13 mouse cellular contexts compared by ENCODE assay signal in genomic region chr2:91934016-91934415, GRCm38 (mm10). TPM values are rescaled to one million over a fixed set of nuclear protein-coding genes. Genes with fewer than 3 reads are reported as not detected.
DNase-seq lines count a peak whose midpoint lies in the region; ATAC-seq and TF ChIP-seq lines count a peak whose summit lies in the region.
"Had no signal": no experiment of that assay in that cellular context is flagged by ENCODE, and none has a peak within 500 bp of the region (broad histone marks: within the 10 kb centered on the region; RNA-seq: fewer than 3 reads in every experiment).

No protein-coding gene starts in this region.

- 69% methylated on average over 8 of the region's 8 CpGs for WGBS in forebrain, embryonic 12.5 days
- 64% methylated on average over 8 of the region's 8 CpGs for WGBS in forebrain, postnatal 0 days
- WGBS in liver, embryonic 11.5 days, result 30% methylated on average over 8 of the region's 8 CpGs
- 49% methylated on average over 8 of the region's 8 CpGs for WGBS in liver, postnatal 0 days (ENCODE audit: insufficient replicate concordance)
- 56% methylated on average over 8 of the region's 8 CpGs for WGBS in embryonic facial prominence, embryonic 10.5 days
- WGBS in limb, embryonic 12.5 days, result 45% methylated on average over 8 of the region's 8 CpGs

- no peak overlapping the region for H3K4me2 ChIP-seq in forebrain, embryonic 12.5 days
- H3K4me2 ChIP-seq in forebrain, postnatal 0 days (ENCODE audit: low read depth), result no peak overlapping the region
- H3K4me2 ChIP-seq in liver, embryonic 11.5 days, result no peak overlapping the region
- H3K4me2 ChIP-seq in liver, postnatal 0 days (ENCODE audit: low read depth, low read length), result no peak overlapping the region
- H3K4me2 ChIP-seq in limb, embryonic 12.5 days, result 0 out of 2 replicates have a peak overlapping the region, but pooled peaks have one; percentile 23

- H3K36me3 ChIP-seq in forebrain, embryonic 12.5 days (replicated peaks), result peaks cover 51% of the 10 kb centered on the region
- peaks cover 43% of the 10 kb centered on the region for H3K36me3 ChIP-seq in forebrain, postnatal 0 days (ENCODE audit: insufficient read depth)
- H3K36me3 ChIP-seq in liver, embryonic 11.5 days (ENCODE audit: control insufficient read depth, insufficient read depth, low read length), result peaks cover 44% of the 10 kb centered on the region
- H3K36me3 ChIP-seq in liver, postnatal 0 days (replicated peaks; ENCODE audit: insufficient read depth, low read length), result peaks cover 56% of the 10 kb centered on the region
- peaks cover 72% of the 10 kb centered on the region for H3K36me3 ChIP-seq in embryonic facial prominence, embryonic 10.5 days (replicated peaks)
- peaks cover 59% of the 10 kb centered on the region for H3K36me3 ChIP-seq in limb, embryonic 12.5 days

- TF ChIP-seq EP300 in liver, postnatal 0 days (IDR thresholded peaks at IDR 0.05; ENCODE audit: low read depth), result no peak

- DNase-seq in forebrain, postnatal 0 days, result no peak
- no peak for DNase-seq in liver, embryonic 11.5 days (ENCODE audit: low spot score)
- DNase-seq in liver, postnatal 0 days, result no peak
- DNase-seq in embryonic facial prominence, embryonic 10.5 days (ENCODE audit: low spot score), result peak; percentile 39
- no peak for DNase-seq in urinary bladder, adult 2 months (ENCODE audit: low spot score)
- no peak for DNase-seq in testis, postnatal 14 days (ENCODE audit: low spot score)
- DNase-seq: gastrocnemius, postnatal 25 days; right cerebral cortex, postnatal 14 days had no signal

- H3K4me3 ChIP-seq in forebrain, embryonic 12.5 days (replicated peaks), result no peak overlapping the region
- H3K4me3 ChIP-seq in forebrain, postnatal 0 days (ENCODE audit: low read depth, low read length), result no peak overlapping the region
- H3K4me3 ChIP-seq in liver, embryonic 11.5 days (ENCODE audit: low read depth, low read length), result no peak overlapping the region
- no peak overlapping the region for H3K4me3 ChIP-seq in liver, postnatal 0 days (ENCODE audit: low read depth, low read length)
- H3K4me3 ChIP-seq in embryonic facial prominence, embryonic 10.5 days, result peak overlapping the region; percentile 97
- no peak overlapping the region for H3K4me3 ChIP-seq in limb, embryonic 12.5 days (replicated peaks)

- 0 out of 2 replicates have a peak, but pooled peaks cover under 1% of the 10 kb centered on the region for H3K27me3 ChIP-seq in forebrain, embryonic 12.5 days
- no peaks in the 10 kb centered on the region for H3K27me3 ChIP-seq in forebrain, postnatal 0 days (ENCODE audit: insufficient read depth, low read length)
- H3K27me3 ChIP-seq in liver, embryonic 11.5 days (replicated peaks; ENCODE audit: control insufficient read depth, insufficient read depth, low read length), result no peaks in the 10 kb centered on the region
- H3K27me3 ChIP-seq in liver, postnatal 0 days (ENCODE audit: insufficient read depth, low read length), result peaks cover 14% of the 10 kb centered on the region
- no peaks in the 10 kb centered on the region for H3K27me3 ChIP-seq in embryonic facial prominence, embryonic 10.5 days (replicated peaks; ENCODE audit: low read depth, poor library complexity, severe bottlenecking)
- H3K27me3 ChIP-seq in limb, embryonic 12.5 days, result no peaks in the 10 kb centered on the region

- no peak for TF ChIP-seq CTCF in forebrain, postnatal 0 days (IDR thresholded peaks at IDR 0.05; ENCODE audit: low read depth)
- TF ChIP-seq CTCF in liver, postnatal 0 days (IDR thresholded peaks at IDR 0.05; ENCODE audit: low read depth), result no peak

- no peak overlapping the region for H3K9ac ChIP-seq in forebrain, embryonic 12.5 days
- no peak overlapping the region for H3K9ac ChIP-seq in forebrain, postnatal 0 days
- no peak overlapping the region for H3K9ac ChIP-seq in liver, embryonic 11.5 days (ENCODE audit: low read depth, low read length)
- H3K9ac ChIP-seq in liver, postnatal 0 days (replicated peaks), result no peak overlapping the region
- 0 out of 2 replicates have a peak overlapping the region, but pooled peaks have one; percentile 23 for H3K9ac ChIP-seq in limb, embryonic 12.5 days (replicated peaks)

- no peak for ATAC-seq in forebrain, embryonic 12.5 days (ENCODE audit: low FRiP score)
- ATAC-seq in forebrain, postnatal 0 days, result no peak
- no peak for ATAC-seq in liver, embryonic 11.5 days (replicated peaks; ENCODE audit: low FRiP score)
- no peak for ATAC-seq in liver, postnatal 0 days
- ATAC-seq in limb, embryonic 12.5 days (ENCODE audit: insufficient number of reproducible peaks, insufficient read depth, low FRiP score, low TSS enrichment, low read depth), result no peak

- H3K9me3 ChIP-seq in forebrain, embryonic 12.5 days, result no peaks in the 10 kb centered on the region
- H3K9me3 ChIP-seq in forebrain, postnatal 0 days (ENCODE audit: low read length), result no peaks in the 10 kb centered on the region
- H3K9me3 ChIP-seq in liver, embryonic 11.5 days (ENCODE audit: control insufficient read depth, low read length), result no peaks in the 10 kb centered on the region
- no peaks in the 10 kb centered on the region for H3K9me3 ChIP-seq in liver, postnatal 0 days (ENCODE audit: low read length)
- no peaks in the 10 kb centered on the region for H3K9me3 ChIP-seq in embryonic facial prominence, embryonic 10.5 days
- H3K9me3 ChIP-seq in limb, embryonic 12.5 days, result no peaks in the 10 kb centered on the region

- H3K27ac ChIP-seq in forebrain, embryonic 12.5 days, result 0 out of 2 replicates have a peak overlapping the region, but pooled peaks have one; percentile 94
- no peak overlapping the region for H3K27ac ChIP-seq in forebrain, postnatal 0 days (ENCODE audit: low read depth, low read length)
- peak overlapping the region; percentile 87; the same call in 1 of the 2 replicates for H3K27ac ChIP-seq in liver, embryonic 11.5 days (ENCODE audit: low read depth, low read length)
- no peak overlapping the region for H3K27ac ChIP-seq in liver, postnatal 0 days (ENCODE audit: low read depth)
- peak overlapping the region; percentile 100 for H3K27ac ChIP-seq in embryonic facial prominence, embryonic 10.5 days (replicated peaks)
- peak overlapping the region; percentile 99 for H3K27ac ChIP-seq in limb, embryonic 12.5 days

- H3K4me1 ChIP-seq in forebrain, embryonic 12.5 days, result peaks cover 49% of the 10 kb centered on the region
- peaks cover 7% of the 10 kb centered on the region; the same call in 1 of the 2 replicates for H3K4me1 ChIP-seq in forebrain, postnatal 0 days (ENCODE audit: insufficient read depth)
- peaks cover 35% of the 10 kb centered on the region for H3K4me1 ChIP-seq in liver, embryonic 11.5 days (replicated peaks; ENCODE audit: control insufficient read depth, insufficient read depth, low read length)
- peaks cover 22% of the 10 kb centered on the region for H3K4me1 ChIP-seq in liver, postnatal 0 days (ENCODE audit: insufficient read depth)
- peaks cover 65% of the 10 kb centered on the region for H3K4me1 ChIP-seq in embryonic facial prominence, embryonic 10.5 days
- peaks cover 34% of the 10 kb centered on the region for H3K4me1 ChIP-seq in limb, embryonic 12.5 days (replicated peaks)

RNA-seq across cellular contexts. Expression of gene Mdk, which starts 1.9 kb away (rescaled TPM):
- 834 and 889 TPM in 2 replicates for polyA plus RNA-seq in forebrain, embryonic 12.5 days (2016; fragmentation: Nextera tagmentation; extraction: Ambion mirVana)
- 74.2 and 75.5 TPM in 2 replicates for total RNA-seq in forebrain, postnatal 0 days (2014; rRNA removed)
- polyA plus RNA-seq in forebrain, postnatal 0 days (2015; fragmentation: Nextera tagmentation; extraction: Ambion mirVana), result 121 and 162 TPM in 2 replicates
- polyA plus RNA-seq in liver, embryonic 11.5 days (2014; fragmentation: Nextera tagmentation; extraction: Ambion mirVana), result 461 and 501 TPM in 2 replicates
- 5.0 and 6.8 TPM in 2 replicates for polyA plus RNA-seq in liver, postnatal 0 days (2015; fragmentation: Nextera tagmentation; extraction: Ambion mirVana)
- polyA plus RNA-seq in embryonic facial prominence, embryonic 10.5 days (2016; fragmentation: Nextera tagmentation; extraction: Ambion mirVana), result 2,212 and 2,218 TPM in 2 replicates
- 2,281 and 2,291 TPM in 2 replicates for polyA plus RNA-seq in limb, embryonic 12.5 days (2016; fragmentation: Nextera tagmentation; extraction: Ambion mirVana)
- 34.7 and 37.5 TPM in 2 replicates for polyA plus RNA-seq in urinary bladder, adult 2 months (2012; rRNA removed)

RNA-seq across cellular contexts. Expression of gene Chrm4, which starts 7.0 kb away (rescaled TPM):
- 0.31 and 0.72 TPM in 2 replicates for polyA plus RNA-seq in forebrain, embryonic 12.5 days (2016; fragmentation: Nextera tagmentation; extraction: Ambion mirVana)
- total RNA-seq in forebrain, postnatal 0 days (2014; rRNA removed), result 4.0 and 7.0 TPM in 2 replicates
- 1.1 and 1.3 TPM in 2 replicates for polyA plus RNA-seq in forebrain, postnatal 0 days (2015; fragmentation: Nextera tagmentation; extraction: Ambion mirVana)
- 0.34 and 0.36 TPM in 2 replicates for polyA plus RNA-seq in liver, embryonic 11.5 days (2014; fragmentation: Nextera tagmentation; extraction: Ambion mirVana)
- polyA plus RNA-seq in liver, postnatal 0 days (2015; fragmentation: Nextera tagmentation; extraction: Ambion mirVana), result not detected in 2 replicates
- polyA plus RNA-seq in embryonic facial prominence, embryonic 10.5 days (2016; fragmentation: Nextera tagmentation; extraction: Ambion mirVana), result 0.74 and 1.4 TPM in 2 replicates
- 0.33 and 0.65 TPM in 2 replicates for polyA plus RNA-seq in limb, embryonic 12.5 days (2016; fragmentation: Nextera tagmentation; extraction: Ambion mirVana)
- 0.06 and 0.11 TPM in 2 replicates for polyA plus RNA-seq in urinary bladder, adult 2 months (2012; rRNA removed)
- total RNA-seq: gastrocnemius, postnatal 25 days had no signal
- polyA plus RNA-seq: heart, postnatal 0 days had no signal

RNA-seq across cellular contexts. Expression of gene Gm9821, which starts 11.5 kb away (rescaled TPM):
- 0.46 and 0.52 TPM in 2 replicates for polyA plus RNA-seq in forebrain, embryonic 12.5 days (2016; fragmentation: Nextera tagmentation; extraction: Ambion mirVana)
- total RNA-seq in forebrain, postnatal 0 days (2014; rRNA removed), result not detected in 2 replicates
- polyA plus RNA-seq in forebrain, postnatal 0 days (2015; fragmentation: Nextera tagmentation; extraction: Ambion mirVana), result not detected in 2 replicates
- 3.7 and 4.8 TPM in 2 replicates for polyA plus RNA-seq in liver, embryonic 11.5 days (2014; fragmentation: Nextera tagmentation; extraction: Ambion mirVana)
- polyA plus RNA-seq in liver, postnatal 0 days (2015; fragmentation: Nextera tagmentation; extraction: Ambion mirVana), result 0.13 and 0.20 TPM in 2 replicates
- 0.23 and 0.41 TPM in 2 replicates for polyA plus RNA-seq in embryonic facial prominence, embryonic 10.5 days (2016; fragmentation: Nextera tagmentation; extraction: Ambion mirVana)
- 0.28 and 0.59 TPM in 2 replicates for polyA plus RNA-seq in limb, embryonic 12.5 days (2016; fragmentation: Nextera tagmentation; extraction: Ambion mirVana)
- 0.03 TPM in 1 of 2 replicates, not detected in the other for polyA plus RNA-seq in urinary bladder, adult 2 months (2012; rRNA removed)
- total RNA-seq: gastrocnemius, postnatal 25 days; layer of hippocampus, adult 18-20 months; left cerebral cortex, adult 8-10 months had no signal

RNA-seq across cellular contexts. Expression of gene Dgkz, which starts 41.6 kb away (rescaled TPM):
- polyA plus RNA-seq in forebrain, embryonic 12.5 days (2016; fragmentation: Nextera tagmentation; extraction: Ambion mirVana), result 24.4 and 28.5 TPM in 2 replicates
- 112 and 116 TPM in 2 replicates for total RNA-seq in forebrain, postnatal 0 days (2014; rRNA removed)
- polyA plus RNA-seq in forebrain, postnatal 0 days (2015; fragmentation: Nextera tagmentation; extraction: Ambion mirVana), result 29.1 and 31.4 TPM in 2 replicates
- polyA plus RNA-seq in liver, embryonic 11.5 days (2014; fragmentation: Nextera tagmentation; extraction: Ambion mirVana), result 81.4 and 85.9 TPM in 2 replicates
- 13.9 and 15.9 TPM in 2 replicates for polyA plus RNA-seq in liver, postnatal 0 days (2015; fragmentation: Nextera tagmentation; extraction: Ambion mirVana)
- polyA plus RNA-seq in embryonic facial prominence, embryonic 10.5 days (2016; fragmentation: Nextera tagmentation; extraction: Ambion mirVana), result 42.1 and 45.0 TPM in 2 replicates
- polyA plus RNA-seq in limb, embryonic 12.5 days (2016; fragmentation: Nextera tagmentation; extraction: Ambion mirVana), result 33.7 and 39.9 TPM in 2 replicates
- 135 and 148 TPM in 2 replicates for polyA plus RNA-seq in urinary bladder, adult 2 months (2012; rRNA removed)

Comparison
In these comparisons a context has a peak if more than half of its experiments do, and no peak if none do; other contexts are left out.
1. H3K27ac ChIP-seq: peak in forebrain, embryonic 12.5 days (single experiment), liver, embryonic 11.5 days (single experiment), embryonic facial prominence, embryonic 10.5 days (single experiment) and limb, embryonic 12.5 days (single experiment); none in forebrain, postnatal 0 days (single experiment) and liver, postnatal 0 days (single experiment).